Comparison of ENCODE assay signal across 9 mouse cellular contexts in genomic region chr9:121374864-121375255, GRCm38 (mm10).
"Had no signal": no experiment of that assay in that cellular context is flagged by ENCODE, and none has a peak within 500 bp of the region (broad histone marks: within the 10 kb centered on the region; RNA-seq: fewer than 3 reads in every experiment).

No protein-coding gene starts in this region.

- H3K9ac ChIP-seq: kidney, embryonic 15.5 days; limb, embryonic 12.5 days; limb, embryonic 15.5 days; liver, embryonic 13.5 days; neural tube, embryonic 12.5 days; stomach, embryonic 15.5 days had no signal

- H3K9me3 ChIP-seq: kidney, embryonic 15.5 days; limb, embryonic 12.5 days; limb, embryonic 15.5 days; liver, embryonic 13.5 days; neural tube, embryonic 12.5 days; stomach, embryonic 15.5 days had no signal

- H3K4me3 ChIP-seq: kidney, embryonic 15.5 days; limb, embryonic 12.5 days; limb, embryonic 15.5 days; liver, embryonic 13.5 days; neural tube, embryonic 12.5 days; stomach, embryonic 15.5 days had no signal

- DNase-seq: lung, adult 2 months; right cerebral cortex, postnatal 25 days had no signal

- H3K27ac ChIP-seq: liver, embryonic 13.5 days; neural tube, embryonic 12.5 days had no signal

- H3K4me2 ChIP-seq: kidney, embryonic 15.5 days; limb, embryonic 12.5 days; limb, embryonic 15.5 days; liver, embryonic 13.5 days; midbrain, embryonic 11.5 days; neural tube, embryonic 12.5 days; stomach, embryonic 15.5 days had no signal

- H3K27me3 ChIP-seq: kidney, embryonic 15.5 days; limb, embryonic 12.5 days; limb, embryonic 15.5 days; liver, embryonic 13.5 days; neural tube, embryonic 12.5 days; stomach, embryonic 15.5 days had no signal

- H3K36me3 ChIP-seq: kidney, embryonic 15.5 days; limb, embryonic 12.5 days; limb, embryonic 15.5 days; liver, embryonic 13.5 days; neural tube, embryonic 12.5 days; stomach, embryonic 15.5 days had no signal
